Mouse (Mus musculus): ENCODE measurements at regions not wholly inside any gene's neighbourhood (a gene's known extent, or its start where the extent isn't known, plus 50 kb on each side); places are given as distances from the start of the nearest gene placed in this dataset.

DNA sequence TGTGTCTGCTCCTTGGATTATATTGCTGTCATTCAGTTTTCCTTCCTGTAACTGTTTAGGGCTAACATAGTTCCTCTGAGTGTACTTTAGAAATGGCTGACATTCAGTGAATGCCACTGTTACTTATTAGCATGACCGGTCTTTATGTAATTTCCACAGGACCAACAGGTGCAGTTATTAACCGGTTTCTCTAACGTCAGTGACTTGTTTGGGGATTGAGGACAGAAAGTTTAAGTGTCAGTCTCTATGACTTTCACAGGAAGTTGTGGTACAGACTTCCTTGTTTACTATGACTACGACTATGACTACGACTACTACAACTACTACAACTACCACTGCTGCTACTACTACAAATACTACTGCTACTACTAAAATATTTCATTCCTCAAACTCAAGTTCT, 170.4 kb upstream of the Ptger4 start:
- no peaks in the 10 kb centered on the region for H3K9me3 ChIP-seq (replicated peaks; ENCODE audit: control insufficient read depth, low read length)
- H3K4me1 ChIP-seq (ENCODE audit: control insufficient read depth, insufficient read depth, low read length), result no peaks in the 10 kb centered on the region
- no peak overlapping the region for H3K4me2 ChIP-seq (ENCODE audit: low read depth, low read length)
- no peak overlapping the region for H3K9ac ChIP-seq (ENCODE audit: low read length)
- WGBS, result 84% methylated on average over 5 of the region's 5 CpGs
- ATAC-seq (replicated peaks; ENCODE audit: extremely low read depth, insufficient read depth, low FRiP score), result no peak
- no peak overlapping the region for H3K4me3 ChIP-seq (ENCODE audit: low read length)
- H3K36me3 ChIP-seq (ENCODE audit: control insufficient read depth, insufficient read depth), result no peaks in the 10 kb centered on the region
- no peaks in the 10 kb centered on the region for H3K27me3 ChIP-seq (ENCODE audit: control insufficient read depth, insufficient read depth, low read length)
- H3K27ac ChIP-seq (ENCODE audit: low read length), result no peak overlapping the region

DNA sequence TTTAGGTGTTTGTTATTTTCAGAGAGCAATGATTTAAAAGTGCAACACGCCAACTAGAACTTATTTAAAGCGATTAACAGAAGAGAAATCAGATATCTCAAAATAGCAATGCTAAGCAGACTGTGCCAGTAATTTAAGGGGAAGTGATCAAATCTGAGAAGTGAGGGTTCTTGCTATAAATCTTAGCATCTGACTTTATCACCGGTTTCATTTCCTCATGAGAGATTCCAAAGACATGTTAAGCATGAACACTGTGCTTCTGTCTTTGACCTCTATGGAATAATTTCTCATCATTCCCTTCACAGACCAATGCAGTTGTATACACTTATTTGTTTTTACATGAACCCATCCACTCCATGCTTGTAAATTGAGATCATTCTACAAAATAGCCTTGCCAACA, 172.0 kb upstream of the Ptger4 start:
- Histone ChIP-seq H3K4me1 (ENCODE audit: control insufficient read depth, insufficient read depth, low read length) (no peaks in the 10 kb centered on the region), H3K36me3 (ENCODE audit: control insufficient read depth, insufficient read depth) (no peaks in the 10 kb centered on the region), H3K27me3 (ENCODE audit: control insufficient read depth, insufficient read depth, low read length) (no peaks in the 10 kb centered on the region), H3K9me3 (replicated peaks; ENCODE audit: control insufficient read depth, low read length) (no peaks in the 10 kb centered on the region), H3K4me3 (ENCODE audit: low read length) (no peak overlapping the region), H3K27ac (ENCODE audit: low read length) (no peak overlapping the region), H3K4me2 (ENCODE audit: low read depth, low read length) (no peak overlapping the region), H3K9ac (ENCODE audit: low read length) (no peak overlapping the region)
- no peak for ATAC-seq (replicated peaks; ENCODE audit: extremely low read depth, insufficient read depth, low FRiP score)
- WGBS, result 77% methylated on average over 3 of the region's 3 CpGs

DNA sequence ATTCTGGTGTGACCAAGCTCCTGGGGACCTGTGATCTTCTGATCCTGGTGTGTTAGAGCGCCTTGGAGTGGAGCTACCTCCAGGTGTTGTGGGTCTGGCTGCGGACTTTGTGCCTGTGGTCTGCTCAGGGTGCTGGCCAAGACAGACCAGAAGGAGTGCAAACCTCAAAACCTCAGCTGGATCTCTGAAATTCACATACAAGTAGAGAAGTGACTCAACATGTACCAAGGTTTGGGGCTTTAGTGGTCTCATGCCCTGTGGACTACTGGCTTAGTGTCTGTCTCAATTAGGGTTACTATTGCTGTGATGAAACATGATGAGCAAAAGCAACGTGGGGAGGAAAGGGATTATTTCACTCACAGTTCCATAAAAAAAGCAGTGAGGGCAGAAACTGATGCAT, 182.7 kb upstream of the Ptger4 start:
- Histone ChIP-seq H3K9ac (ENCODE audit: low read length) (no peak overlapping the region), H3K4me3 (ENCODE audit: low read length) (no peak overlapping the region), H3K27me3 (ENCODE audit: control insufficient read depth, insufficient read depth, low read length) (no peaks in the 10 kb centered on the region), H3K4me2 (ENCODE audit: low read depth, low read length) (no peak overlapping the region), H3K9me3 (replicated peaks; ENCODE audit: control insufficient read depth, low read length) (no peaks in the 10 kb centered on the region), H3K36me3 (ENCODE audit: control insufficient read depth, insufficient read depth) (no peaks in the 10 kb centered on the region), H3K4me1 (ENCODE audit: control insufficient read depth, insufficient read depth, low read length) (no peaks in the 10 kb centered on the region), H3K27ac (ENCODE audit: low read length) (no peak overlapping the region)
- WGBS, result 68% methylated on average over 3 of the region's 3 CpGs
- no peak for ATAC-seq (replicated peaks; ENCODE audit: extremely low read depth, insufficient read depth, low FRiP score)

DNA sequence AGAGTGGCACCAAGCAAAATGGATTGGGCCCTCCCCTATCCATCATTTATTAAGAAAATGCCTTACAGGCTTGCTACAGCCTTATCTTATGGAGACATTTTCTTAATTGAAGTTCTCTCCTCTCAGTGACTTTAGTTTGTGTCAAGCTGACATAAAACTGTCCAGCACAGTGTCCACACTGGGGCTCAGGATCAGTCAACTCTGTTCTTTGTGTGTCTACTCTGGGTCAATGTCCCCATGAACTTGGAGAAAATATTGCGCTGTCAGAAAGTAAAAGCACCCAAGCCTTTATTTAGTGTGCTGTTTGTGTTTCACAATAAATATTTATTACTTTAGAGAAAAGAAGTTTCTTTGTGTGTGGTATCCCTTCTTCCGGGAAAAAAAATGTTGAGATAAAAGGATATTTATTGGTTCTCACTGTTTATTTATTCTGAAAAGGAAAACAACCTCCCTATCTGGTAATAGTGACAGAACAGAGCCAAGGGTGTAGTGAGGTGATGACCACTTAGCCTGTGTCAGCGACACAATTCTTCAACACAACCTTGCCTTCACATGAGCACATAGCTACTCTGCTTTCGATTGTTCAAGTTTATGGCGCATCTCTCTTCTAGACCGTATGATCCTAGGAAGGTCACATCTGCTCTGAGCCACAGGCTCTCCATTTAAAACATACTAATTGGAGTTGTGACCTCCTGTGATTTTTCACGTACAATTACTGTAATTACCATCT, 183.5 kb upstream of the Ptger4 start:
- 85% methylated on average over 7 of the region's 7 CpGs for WGBS
- H3K9me3 ChIP-seq (replicated peaks; ENCODE audit: control insufficient read depth, low read length), result no peaks in the 10 kb centered on the region
- no peak overlapping the region for H3K4me2 ChIP-seq (ENCODE audit: low read depth, low read length)
- no peaks in the 10 kb centered on the region for H3K36me3 ChIP-seq (ENCODE audit: control insufficient read depth, insufficient read depth)
- no peaks in the 10 kb centered on the region for H3K27me3 ChIP-seq (ENCODE audit: control insufficient read depth, insufficient read depth, low read length)
- H3K4me3 ChIP-seq (ENCODE audit: low read length), result no peak overlapping the region
- no peaks in the 10 kb centered on the region for H3K4me1 ChIP-seq (ENCODE audit: control insufficient read depth, insufficient read depth, low read length)
- H3K27ac ChIP-seq (ENCODE audit: low read length), result no peak overlapping the region
- ATAC-seq (replicated peaks; ENCODE audit: extremely low read depth, insufficient read depth, low FRiP score), result no peak
- no peak overlapping the region for H3K9ac ChIP-seq (ENCODE audit: low read length)

DNA sequence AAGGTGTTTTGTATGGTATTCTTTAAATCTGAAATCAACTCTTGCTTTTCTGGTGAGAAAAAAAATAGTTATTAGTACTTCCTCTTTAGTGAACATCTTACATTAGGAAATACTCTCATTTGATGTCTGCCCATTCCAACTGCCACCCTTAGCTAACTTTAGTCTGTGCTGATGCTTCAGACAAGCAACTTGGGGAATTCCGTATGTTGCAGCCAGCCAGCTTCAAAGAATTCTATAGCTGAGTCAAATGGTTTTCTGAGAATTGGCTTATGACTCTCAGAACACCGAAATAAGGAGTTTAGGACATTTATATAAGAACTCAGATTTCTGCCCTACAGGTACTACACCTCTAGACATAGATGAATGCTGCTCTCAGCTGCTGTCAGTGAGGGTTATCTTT, 188.0 kb upstream of the Ptger4 start:
- H3K4me1 ChIP-seq (ENCODE audit: control insufficient read depth, insufficient read depth, low read length), result no peaks in the 10 kb centered on the region
- no peak overlapping the region for H3K9ac ChIP-seq (ENCODE audit: low read length)
- no peak overlapping the region for H3K4me3 ChIP-seq (ENCODE audit: low read length)
- H3K9me3 ChIP-seq (replicated peaks; ENCODE audit: control insufficient read depth, low read length), result no peaks in the 10 kb centered on the region
- H3K27me3 ChIP-seq (ENCODE audit: control insufficient read depth, insufficient read depth, low read length), result no peaks in the 10 kb centered on the region
- whole genome bisulfite sequencing, result 62% methylated on average over 2 of the region's 2 CpGs
- no peak overlapping the region for H3K27ac ChIP-seq (ENCODE audit: low read length)
- H3K4me2 ChIP-seq (ENCODE audit: low read depth, low read length), result no peak overlapping the region
- no peaks in the 10 kb centered on the region for H3K36me3 ChIP-seq (ENCODE audit: control insufficient read depth, insufficient read depth)
- ATAC-seq (replicated peaks; ENCODE audit: extremely low read depth, insufficient read depth, low FRiP score), result no peak

DNA sequence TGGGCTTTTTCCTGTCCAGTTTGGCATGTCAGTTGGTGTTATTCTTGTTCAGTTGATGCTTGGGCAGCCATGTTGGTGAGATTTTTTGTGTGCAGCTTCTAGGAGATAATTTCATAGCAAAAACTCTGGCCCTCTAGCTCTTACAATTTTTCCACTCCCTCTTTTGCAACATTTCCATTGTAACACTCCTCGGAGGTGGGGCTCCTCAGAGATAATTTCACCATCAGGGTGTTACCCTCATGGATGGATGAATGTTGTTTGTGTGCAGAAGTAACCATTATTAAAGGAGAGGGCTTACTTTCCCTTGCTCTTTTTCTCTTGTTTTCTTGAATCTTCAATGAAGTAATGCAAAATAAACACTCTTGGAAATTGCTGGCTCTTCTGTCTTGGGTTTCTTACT, 193.0 kb upstream of the Ptger4 start:
- Histone ChIP-seq H3K36me3 (ENCODE audit: control insufficient read depth, insufficient read depth) (no peaks in the 10 kb centered on the region), H3K4me1 (ENCODE audit: control insufficient read depth, insufficient read depth, low read length) (no peaks in the 10 kb centered on the region), H3K27ac (ENCODE audit: low read length) (no peak overlapping the region), H3K9me3 (replicated peaks; ENCODE audit: control insufficient read depth, low read length) (no peaks in the 10 kb centered on the region), H3K4me3 (ENCODE audit: low read length) (no peak overlapping the region), H3K4me2 (ENCODE audit: low read depth, low read length) (no peak overlapping the region), H3K9ac (ENCODE audit: low read length) (no peak overlapping the region), H3K27me3 (ENCODE audit: control insufficient read depth, insufficient read depth, low read length) (no peaks in the 10 kb centered on the region)
- 64% methylated on average over 1 of the region's 1 CpGs for WGBS
- no peak for ATAC-seq (replicated peaks; ENCODE audit: extremely low read depth, insufficient read depth, low FRiP score)

DNA sequence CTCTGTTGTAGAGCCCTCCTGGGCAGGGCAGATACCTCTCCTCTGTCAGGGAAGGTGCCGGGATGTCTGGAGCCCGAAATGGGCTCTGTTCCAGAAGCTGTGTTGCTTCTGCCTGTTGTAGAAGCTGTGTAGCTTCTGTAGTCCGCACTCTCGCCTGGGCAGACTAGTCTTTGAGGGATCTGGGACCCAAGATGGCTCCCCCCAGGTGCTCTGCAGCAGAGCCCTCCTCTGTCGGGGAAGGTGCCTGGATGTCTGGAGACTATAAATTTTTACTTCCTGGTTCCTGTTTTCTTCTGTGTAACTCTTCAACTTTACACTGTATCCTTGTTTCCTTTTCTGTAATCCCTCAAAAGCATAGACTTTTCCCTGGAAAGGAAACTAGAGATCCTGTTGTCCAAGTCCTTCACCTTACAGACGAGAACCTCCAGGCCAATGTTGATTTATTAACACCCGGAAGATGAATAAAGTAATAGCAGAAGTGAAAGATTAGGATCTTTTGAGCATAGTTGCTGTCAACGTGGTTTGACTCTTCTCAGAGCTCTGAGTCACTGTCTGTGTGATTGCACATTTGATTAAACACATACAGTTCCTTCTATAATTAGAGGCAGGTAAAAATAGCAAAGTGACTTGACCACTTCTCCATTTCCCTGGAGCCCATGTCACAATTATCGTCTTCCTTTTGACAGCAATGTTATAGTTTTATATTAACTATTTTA, 202.2 kb upstream of the Ptger4 start:
- Histone ChIP-seq H3K9me3 (replicated peaks; ENCODE audit: control insufficient read depth, low read length) (no peaks in the 10 kb centered on the region), H3K4me2 (ENCODE audit: low read depth, low read length) (no peak overlapping the region), H3K27me3 (ENCODE audit: control insufficient read depth, insufficient read depth, low read length) (no peaks in the 10 kb centered on the region), H3K4me3 (ENCODE audit: low read length) (no peak overlapping the region), H3K9ac (ENCODE audit: low read length) (no peak overlapping the region), H3K27ac (ENCODE audit: low read length) (no peak overlapping the region), H3K4me1 (ENCODE audit: control insufficient read depth, insufficient read depth, low read length) (no peaks in the 10 kb centered on the region), H3K36me3 (ENCODE audit: control insufficient read depth, insufficient read depth) (no peaks in the 10 kb centered on the region)
- no peak for ATAC-seq (replicated peaks; ENCODE audit: extremely low read depth, insufficient read depth, low FRiP score)
- 57% methylated on average over 9 of the region's 9 CpGs for WGBS

DNA sequence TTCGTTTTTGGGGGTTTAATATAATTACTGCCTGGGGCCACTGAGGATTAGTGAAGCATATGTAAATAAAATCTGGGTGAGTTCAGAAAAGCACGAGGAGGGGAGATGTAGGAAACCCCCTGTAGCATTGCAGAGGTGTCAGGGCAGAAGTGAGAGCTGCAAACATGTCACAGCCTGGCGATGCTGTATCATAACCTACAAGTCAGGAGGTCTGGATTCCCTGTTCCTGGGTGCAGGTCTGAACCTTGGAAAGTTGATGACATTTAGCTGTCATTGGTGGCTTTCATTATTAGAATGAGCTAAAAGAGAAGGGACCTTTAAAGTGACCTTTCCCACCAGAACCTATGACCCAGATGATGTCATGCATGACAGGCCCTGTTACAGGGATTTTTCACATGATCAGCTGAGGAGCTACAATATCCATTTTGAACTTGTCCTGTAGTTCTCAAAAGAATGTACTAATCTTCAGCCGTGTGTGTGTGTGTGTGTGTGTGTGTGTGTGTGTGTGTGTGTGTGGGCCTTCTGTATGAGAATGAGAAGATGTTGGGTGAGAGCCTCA, 202.8 kb upstream of the Ptger4 start:
- 51% methylated on average over 4 of the region's 4 CpGs for WGBS
- Histone ChIP-seq H3K27me3 (ENCODE audit: control insufficient read depth, insufficient read depth, low read length) (no peaks in the 10 kb centered on the region), H3K9ac (ENCODE audit: low read length) (no peak overlapping the region), H3K4me2 (ENCODE audit: low read depth, low read length) (no peak overlapping the region), H3K27ac (ENCODE audit: low read length) (no peak overlapping the region), H3K36me3 (ENCODE audit: control insufficient read depth, insufficient read depth) (no peaks in the 10 kb centered on the region), H3K9me3 (replicated peaks; ENCODE audit: control insufficient read depth, low read length) (no peaks in the 10 kb centered on the region), H3K4me1 (ENCODE audit: control insufficient read depth, insufficient read depth, low read length) (no peaks in the 10 kb centered on the region), H3K4me3 (ENCODE audit: low read length) (no peak overlapping the region)
- no peak for ATAC-seq (replicated peaks; ENCODE audit: extremely low read depth, insufficient read depth, low FRiP score)

DNA sequence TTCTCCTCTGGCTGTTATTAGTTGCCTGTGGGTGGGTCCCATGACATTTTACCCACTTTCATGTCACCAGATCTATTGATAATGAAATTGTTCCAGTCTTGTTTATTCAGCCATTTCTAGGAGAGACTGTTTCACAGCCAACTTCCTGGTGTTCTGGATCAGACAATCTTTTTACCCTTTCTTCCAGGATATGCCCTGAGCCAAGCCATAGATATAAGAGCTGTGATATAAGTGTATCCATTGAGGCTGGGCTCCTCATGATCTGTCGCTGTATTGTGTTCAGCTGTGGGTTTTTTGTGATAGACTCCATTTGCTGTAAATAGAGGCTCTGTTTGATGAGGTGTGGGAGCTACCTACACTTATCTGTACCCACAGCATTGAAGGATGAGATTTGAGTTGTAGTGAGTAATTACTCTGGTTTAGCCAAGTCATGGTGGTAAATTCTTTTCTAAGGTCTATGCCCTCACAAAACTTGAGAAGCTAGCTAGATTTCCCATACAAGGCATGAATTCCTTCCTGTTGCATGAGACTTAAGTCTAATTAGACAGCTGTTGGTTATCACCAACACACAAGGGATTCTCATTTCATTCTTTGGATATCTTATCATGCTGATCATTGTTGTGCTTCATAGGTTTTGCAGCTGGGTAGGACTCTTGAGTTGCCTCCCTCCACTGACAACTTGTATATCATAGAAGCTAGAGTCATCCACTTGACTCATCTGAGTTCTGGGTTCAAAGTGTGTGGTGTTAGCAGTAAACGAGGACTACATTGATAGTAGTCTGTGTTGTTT, 203.9 kb upstream of the Ptger4 start:
- ATAC-seq (replicated peaks; ENCODE audit: extremely low read depth, insufficient read depth, low FRiP score), result no peak

More for the DNA sequence above, 203.9 kb upstream of the Ptger4 start:
- no peak overlapping the region for H3K4me2 ChIP-seq (ENCODE audit: low read depth, low read length)
- H3K27me3 ChIP-seq (ENCODE audit: control insufficient read depth, insufficient read depth, low read length), result no peaks in the 10 kb centered on the region
- H3K9me3 ChIP-seq (replicated peaks; ENCODE audit: control insufficient read depth, low read length), result no peaks in the 10 kb centered on the region
- no peaks in the 10 kb centered on the region for H3K36me3 ChIP-seq (ENCODE audit: control insufficient read depth, insufficient read depth)
- no peaks in the 10 kb centered on the region for H3K4me1 ChIP-seq (ENCODE audit: control insufficient read depth, insufficient read depth, low read length)
- no peak overlapping the region for H3K27ac ChIP-seq (ENCODE audit: low read length)
- no peak overlapping the region for H3K4me3 ChIP-seq (ENCODE audit: low read length)
- whole genome bisulfite sequencing, result 59% methylated on average over 2 of the region's 2 CpGs
- no peak overlapping the region for H3K9ac ChIP-seq (ENCODE audit: low read length)
